Mouse (Mus musculus): ENCODE measurements at regions not wholly inside any gene's neighbourhood (a gene's known extent, or its start where the extent isn't known, plus 50 kb on each side); places are given as distances from the start of the nearest gene placed in this dataset.

DNA sequence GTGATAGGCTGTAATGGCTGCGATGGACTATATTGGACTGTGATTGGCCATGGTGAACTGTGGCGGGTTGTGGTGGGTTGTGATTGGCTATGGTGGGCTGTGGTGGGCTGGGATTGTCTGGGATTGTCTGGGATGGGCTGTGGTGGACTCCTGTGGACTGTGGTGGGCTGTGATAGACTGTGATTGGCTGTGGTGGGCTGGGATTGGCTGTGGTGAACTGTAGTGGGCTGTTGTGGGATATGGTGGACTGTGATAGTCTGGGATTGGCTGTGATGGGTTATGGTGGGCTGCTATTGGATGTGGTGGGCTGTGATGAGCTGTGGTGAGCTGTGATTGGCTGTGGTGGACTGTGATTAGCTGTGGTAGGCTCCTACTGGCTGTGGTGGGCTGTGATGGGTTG, 89.6 kb upstream of the Gm26897 start:
- TF ChIP-seq CTCF (IDR thresholded peaks at IDR 0.05; ENCODE audit: extremely low read depth, insufficient read length, insufficient replicate concordance, low read depth, low read length), result no peak
- no peak for TF ChIP-seq POLR2A (IDR thresholded peaks at IDR 0.05; ENCODE audit: low read depth, low read length)

Measured in small intestine, adult 2 months (tissue).